Mouse (Mus musculus) kidney, adult 11 months (tissue): Measurements from ENCODE around the gene 2810004N23Rik.

Source experiments
- DNase-seq: peaks from one replicate; pipeline ENCODE4 v3.0.0; 2022

The 2810004N23Rik gene

DNA sequence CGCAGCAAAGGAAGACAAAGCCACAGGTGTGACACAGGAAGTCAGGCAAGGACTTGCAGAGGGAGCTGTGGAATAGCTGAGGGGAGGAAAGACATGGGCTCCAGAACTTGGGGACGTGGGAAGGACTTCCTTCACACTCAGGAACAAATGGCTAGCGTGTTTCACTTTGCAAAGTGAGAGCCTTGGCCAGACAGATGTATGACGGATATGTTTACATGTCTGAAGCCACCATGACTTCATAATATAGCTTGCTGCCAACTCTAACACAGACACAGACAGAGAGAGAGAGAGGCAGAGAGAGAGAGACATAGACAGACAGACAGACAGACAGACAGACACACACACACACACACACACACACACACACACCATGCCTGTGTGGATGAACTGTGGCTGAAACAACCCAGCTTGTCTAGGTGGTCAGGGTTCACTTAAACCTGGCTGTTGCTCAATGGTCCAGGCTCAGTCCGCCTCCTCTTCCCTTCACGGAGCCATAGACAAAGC lies 43.3 kb downstream of the 2810004N23Rik start:
- no peak for DNase-seq

DNA sequence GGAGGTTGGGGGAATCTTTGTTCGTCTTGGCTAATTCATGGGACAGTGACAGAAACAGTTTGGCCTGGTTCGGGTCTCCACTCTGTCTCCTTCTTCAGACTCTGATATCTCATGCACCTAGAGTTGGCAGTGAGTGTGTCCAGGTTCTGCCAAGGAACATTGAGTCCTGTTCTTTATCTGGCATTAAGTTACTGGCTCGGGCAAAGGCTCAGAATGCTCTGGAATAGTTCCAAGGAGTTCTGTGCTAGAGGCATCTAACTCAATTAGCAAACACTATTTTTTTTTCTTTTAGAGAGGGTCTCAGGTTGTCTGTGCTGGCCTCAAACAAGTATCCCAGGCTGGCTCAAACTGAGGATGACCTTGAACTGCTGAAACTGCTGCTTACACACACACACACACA lies 45.6 kb downstream of the 2810004N23Rik start:
- peak; percentile 44 for DNase-seq

- DNase-seq = no peak
These were observed 46.1 kb downstream of the 2810004N23Rik start for GRCm38 (mm10) chr8:124816866-124817265.

DNA sequence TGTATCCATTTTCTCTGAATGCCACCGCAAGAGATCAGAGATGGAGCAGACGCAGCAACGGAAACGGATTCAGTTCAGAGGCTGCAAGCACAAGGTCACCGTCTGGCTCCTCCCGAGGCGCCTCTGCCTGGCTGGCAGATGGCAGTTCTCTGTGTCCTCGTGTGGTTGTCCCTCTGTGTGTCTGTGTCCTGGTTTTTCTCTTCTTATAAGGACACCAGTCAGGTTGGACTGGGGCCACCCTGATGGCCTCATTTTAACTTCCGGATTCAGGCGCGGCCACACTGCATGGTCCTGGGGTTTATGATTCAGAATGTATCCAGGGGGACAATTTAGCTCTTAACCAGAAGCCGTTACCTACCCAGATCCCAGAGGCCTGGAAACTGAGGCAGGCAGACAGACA lies 47.0 kb downstream of the 2810004N23Rik start:
- no peak for DNase-seq

DNA sequence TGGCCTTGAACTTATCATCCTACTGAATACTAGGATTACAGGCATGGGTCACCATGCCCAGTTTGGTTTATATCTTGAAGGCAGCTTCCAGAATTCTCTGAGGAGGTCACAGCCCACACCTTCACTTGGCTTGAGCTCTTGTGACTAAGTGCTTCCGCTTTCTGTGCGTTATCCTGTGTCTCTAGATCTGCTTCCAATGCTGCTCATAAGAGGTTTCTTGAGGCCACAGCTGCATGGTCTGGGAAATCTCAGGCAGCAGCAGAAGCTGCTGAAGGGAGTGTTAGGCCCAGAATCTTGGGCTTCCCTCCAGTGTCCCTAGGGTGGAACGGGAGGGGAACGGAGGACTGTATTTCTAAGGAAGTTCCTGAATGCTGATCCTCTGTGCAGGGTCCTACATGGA lies 49.6 kb downstream of the 2810004N23Rik start:
- no peak for DNase-seq

DNA sequence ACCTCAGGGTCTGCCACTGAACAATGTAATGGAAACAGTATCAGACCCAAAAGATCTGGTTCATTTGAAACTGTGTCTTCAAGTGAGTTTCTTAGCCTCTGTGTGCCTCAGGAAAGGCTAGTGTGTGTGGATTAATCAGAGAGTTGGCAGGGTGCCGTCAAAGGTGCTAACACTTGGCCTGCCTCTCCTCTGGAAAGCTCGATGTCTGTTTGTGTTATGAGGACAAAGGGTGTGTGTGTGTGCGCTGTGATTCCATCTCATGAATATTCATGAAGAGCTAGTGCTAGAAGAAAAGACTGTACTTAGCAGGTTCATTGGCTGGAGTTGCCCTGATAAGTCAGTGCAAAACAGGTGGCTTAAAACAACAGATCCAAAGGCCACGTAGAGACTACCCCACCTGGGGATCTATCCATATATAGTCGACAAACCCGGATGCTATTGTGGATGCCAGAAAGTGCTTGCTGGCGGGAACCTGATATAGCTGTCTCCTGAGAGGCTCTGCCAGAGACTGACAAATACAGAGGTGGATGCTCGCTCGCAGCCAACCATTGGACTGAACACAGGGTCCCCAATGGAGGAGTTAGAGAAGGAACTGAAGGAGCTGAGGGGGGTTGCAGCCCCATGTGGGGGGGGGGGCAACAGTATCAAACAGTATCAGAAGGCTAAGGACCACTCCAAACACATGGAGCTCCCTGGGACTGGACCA lies 52.1 kb downstream of the 2810004N23Rik start:
- peak; percentile 56 for DNase-seq

DNA sequence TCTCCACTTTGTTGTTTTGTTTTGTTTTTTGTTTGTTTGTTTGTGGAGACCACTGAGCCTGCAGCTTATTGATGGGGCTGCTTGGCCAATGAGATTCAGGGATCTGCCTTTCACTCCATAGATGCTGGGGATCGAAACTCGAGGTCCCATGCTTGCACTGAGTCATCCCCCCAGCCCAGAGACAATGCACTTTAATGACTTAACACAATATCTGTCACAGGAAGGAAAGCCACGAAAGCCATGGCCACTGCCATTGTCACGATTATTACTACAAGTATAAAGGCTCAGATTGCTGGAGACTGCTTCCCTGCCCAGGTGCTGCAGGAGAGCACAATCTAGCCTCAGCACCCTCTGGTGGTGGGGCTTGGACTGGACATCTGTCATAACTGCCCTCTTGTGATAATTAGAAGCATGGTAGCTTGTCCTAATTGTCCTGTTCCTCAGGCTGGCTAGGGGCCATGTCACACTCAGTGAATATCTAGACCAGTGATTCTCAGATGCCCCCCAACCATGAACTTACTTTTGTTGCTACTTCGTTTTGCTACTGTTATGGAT lies 52.8 kb downstream of the 2810004N23Rik start:
- no peak for DNase-seq

- no peak for DNase-seq
These were observed 53.5 kb downstream of the 2810004N23Rik start for GRCm38 (mm10) chr8:124809419-124809818.

DNA sequence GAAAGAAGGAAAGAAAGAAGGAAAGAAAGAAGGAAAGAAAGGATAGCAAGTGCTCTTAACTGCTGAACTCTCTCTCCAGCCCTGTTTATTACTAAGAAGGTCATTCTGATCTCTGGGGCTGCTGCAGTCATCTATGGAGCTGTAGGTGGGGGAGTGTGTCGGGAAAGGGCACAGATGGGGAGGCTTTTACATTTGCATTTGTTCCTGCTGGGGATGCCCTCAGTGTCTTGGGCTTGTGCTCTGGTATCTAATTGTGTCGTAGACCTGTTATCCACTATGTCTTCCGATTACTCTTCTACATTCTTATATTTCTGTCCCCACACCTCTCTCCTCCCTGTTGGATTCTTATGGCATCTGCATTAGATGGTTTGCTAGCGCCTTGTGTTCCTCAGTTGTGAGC lies 56.9 kb downstream of the 2810004N23Rik start:
- DNase-seq = no peak

DNA sequence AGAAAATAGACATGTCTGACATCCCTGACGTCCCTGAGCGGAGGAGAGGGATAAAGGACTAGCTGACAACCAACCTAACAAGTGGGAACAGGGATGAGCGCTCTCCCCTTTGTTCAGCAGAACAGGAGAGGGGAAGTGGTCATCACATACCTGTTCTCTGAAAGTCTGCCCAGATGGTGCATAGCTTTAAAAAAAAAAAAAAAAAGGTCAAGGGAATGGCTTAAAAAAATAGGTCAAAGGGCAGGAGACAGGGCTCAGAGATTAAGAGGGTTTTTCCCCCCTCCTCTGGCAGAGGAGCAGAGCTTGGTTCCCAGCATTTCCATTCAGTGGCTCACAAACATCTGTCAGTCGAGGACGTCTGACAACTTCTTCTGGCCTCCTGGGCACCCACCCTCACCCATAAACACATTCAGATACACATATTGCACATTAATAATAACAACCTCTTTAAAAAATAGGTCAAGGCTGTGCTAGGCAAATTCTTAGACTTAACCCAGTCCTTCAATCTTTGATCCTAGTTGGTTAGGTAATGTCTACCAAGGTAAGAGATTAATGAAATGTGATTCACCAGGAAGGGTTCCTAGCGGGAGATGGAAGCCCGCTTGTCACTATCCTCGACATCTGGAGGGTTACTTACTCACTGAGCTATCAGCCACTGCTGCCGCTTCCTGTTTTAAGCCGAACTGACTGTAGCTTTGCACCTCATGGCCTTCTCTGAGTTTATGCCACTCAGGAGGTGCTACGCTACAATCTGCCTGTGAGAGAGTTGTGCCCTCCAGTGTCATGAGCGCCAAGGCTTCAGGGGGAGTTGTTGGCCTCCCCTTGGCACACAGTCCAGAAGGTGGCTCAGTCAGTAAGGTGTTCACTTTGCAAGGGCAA lies 58.9 kb downstream of the 2810004N23Rik start:
- no peak for DNase-seq

DNA sequence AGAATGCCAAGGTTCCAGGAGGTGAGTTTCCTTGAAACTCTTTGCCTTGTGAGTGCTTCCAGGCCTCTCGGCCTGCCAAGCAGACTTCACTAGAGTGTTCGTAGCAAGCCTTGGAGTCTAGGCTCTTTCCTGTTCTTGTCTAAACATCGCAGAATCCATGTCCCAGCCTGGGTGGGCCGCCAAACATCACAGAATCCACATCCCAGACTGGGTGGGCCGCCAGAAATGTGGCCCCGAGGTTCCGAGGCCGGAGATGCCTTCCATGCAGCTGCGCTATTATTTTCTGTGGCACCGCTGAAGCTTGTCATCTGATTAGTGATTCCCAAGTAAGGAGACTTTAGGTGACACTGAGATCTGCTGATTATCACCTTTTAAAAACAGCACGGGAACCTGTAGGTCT lies 62.4 kb downstream of the 2810004N23Rik start:
- DNase-seq = no peak

GRCm38 (mm10) chr8:124795781-124796488 lies 67.0 kb downstream of the 2810004N23Rik start:
- DNase-seq = peak; percentile 29

DNA sequence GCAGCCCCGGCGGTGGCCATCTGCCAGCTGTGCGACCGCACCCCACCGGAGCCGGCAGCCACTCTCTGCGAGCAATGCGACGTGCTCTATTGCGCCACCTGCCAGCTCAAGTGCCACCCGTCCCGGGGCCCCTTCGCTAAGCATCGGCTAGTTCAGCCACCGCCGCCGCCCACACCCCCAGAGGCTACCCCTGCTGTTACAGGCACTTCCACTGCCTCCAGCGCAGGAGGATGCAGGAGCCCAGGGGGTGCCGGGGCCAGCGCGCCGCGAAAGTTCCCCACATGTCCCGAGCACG lies 68.5 kb downstream of the 2810004N23Rik start:
- no peak for DNase-seq

- DNase-seq = no peak
These were observed 69.0 kb downstream of the 2810004N23Rik start for GRCm38 (mm10) chr8:124793661-124794485.

DNA sequence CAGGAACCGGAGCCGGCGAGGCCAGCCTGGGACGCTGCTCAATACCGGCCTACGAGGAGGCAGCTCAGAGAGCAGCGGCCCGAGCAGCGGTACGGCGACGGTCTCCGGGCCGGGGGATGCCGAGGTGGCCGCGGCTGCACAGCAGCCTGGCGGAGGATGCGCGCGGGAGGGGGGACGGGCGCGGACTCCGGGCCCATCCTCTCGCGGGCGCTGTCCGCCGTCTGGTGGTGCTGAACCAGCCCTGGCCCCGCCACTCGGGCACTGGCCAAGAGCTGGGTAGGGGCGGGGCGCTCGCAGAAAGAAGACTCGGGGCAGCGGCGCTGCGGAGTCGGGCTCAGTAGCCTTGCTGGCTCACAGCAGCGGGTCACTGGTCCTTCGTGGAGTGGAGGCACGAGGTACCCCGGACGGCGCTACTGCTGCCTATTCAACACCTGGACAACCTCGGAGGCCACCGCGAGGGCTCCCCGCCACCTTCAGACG lies 69.7 kb downstream of the 2810004N23Rik start:
- DNase-seq = peak; percentile 74

DNA sequence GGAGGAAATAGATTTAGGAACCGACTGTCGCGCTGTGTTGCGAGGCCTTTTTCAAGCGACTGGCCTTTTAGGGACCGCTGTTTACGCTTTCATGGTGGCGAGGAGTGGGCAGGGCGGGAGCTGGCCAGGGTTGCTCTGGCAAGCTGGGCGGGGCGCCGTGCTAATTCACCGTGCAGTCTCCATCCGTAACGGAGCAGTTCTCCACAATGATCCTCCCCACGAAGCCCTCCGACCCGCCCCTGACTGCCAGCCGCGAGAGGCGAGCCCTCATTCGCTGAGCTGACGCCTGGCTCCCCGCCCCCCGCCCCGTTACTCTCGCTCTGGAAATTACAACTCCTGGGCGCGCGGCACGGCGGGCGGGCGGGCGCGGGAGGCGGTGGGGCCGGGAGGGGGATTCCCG lies 70.2 kb downstream of the 2810004N23Rik start, which contains the start of gene Trim67:
TSS of gene Trim67 (plus strand) at position 385 of the 400 bp plus-strand sequence.
- DNase-seq = no peak

DNA sequence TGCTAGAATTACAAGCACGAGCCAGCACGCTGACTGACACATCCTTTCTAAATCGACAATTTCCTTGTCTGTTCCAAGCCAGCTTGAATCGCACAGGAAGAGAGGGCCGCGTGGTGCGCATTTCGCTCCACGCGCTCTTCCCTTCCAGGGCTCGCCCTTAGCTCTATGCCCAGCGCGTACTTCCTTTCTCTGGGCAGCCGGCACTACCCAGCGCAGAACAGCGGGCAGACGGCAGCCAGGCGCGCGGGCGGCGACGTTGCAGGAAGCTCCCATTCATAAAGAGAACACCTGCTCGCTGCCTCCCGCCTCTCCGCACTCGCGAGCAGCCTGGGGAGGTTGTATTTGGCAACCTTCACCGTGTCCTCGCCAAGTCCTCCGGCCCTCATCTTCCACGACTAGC lies 70.7 kb downstream of the 2810004N23Rik start:
- DNase-seq = no peak

DNA sequence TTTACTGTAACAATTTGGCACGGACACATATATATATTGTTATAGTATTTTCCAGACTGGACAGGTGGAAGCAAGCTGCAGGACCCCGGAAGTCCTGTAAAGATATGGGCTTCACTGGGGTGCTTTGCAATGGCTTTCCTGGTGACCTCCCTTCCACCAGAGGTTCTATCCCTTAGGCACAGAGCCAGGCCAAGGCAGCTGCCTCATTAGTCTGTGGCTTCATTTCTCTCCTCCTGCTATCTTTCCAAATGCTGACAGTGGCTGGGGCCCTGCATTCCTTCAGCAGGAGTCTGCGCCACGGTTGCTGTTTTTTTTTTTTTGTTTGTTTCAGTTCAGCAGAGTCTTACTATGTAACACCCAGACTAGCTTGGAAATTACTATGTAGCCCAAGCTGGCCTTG lies 71.2 kb downstream of the 2810004N23Rik start:
- DNase-seq = no peak

GRCm38 (mm10) chr8:124790676-124791075 lies 72.2 kb downstream of the 2810004N23Rik start:
- DNase-seq = no peak
